Mouse (Mus musculus): ENCODE data around the gene Cacng7. TPM values are rescaled to one million over a fixed set of nuclear protein-coding genes. Genes with fewer than 3 reads are reported as not detected.

The Cacng7 gene
- polyA plus RNA-seq, 1 experiment from 2014 or later, result 2.2 TPM

DNA sequence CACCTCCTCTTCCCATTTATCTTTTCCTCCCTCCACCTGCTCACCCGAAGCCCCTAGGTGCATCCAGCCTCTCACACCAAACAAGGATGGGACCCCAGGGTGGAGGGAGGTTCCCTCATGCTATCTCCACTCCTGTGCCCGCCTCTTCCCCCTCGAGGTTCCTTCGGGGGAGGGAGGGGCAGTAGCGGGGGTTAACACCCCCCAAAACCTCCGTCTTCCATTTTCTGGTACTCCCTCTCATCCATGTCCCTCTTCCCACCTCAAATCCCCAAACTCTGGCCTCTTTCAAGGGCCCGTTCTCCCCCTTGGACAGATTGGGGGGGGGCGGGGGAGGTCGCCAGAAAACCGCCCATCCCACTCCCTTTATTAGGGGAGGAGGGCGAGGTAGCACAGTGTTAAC lies 34.8 kb downstream of the Cacng7 start:
- ATAC-seq (ENCODE audit: low FRiP score, low TSS enrichment), result 0 out of 2 replicates have a peak, but pooled peaks have one; percentile 7
- 3% methylated on average over 10 of the region's 11 CpGs for WGBS
- H3K4me3 ChIP-seq (ENCODE audit: low read length), result peak overlapping the region; percentile 14

DNA sequence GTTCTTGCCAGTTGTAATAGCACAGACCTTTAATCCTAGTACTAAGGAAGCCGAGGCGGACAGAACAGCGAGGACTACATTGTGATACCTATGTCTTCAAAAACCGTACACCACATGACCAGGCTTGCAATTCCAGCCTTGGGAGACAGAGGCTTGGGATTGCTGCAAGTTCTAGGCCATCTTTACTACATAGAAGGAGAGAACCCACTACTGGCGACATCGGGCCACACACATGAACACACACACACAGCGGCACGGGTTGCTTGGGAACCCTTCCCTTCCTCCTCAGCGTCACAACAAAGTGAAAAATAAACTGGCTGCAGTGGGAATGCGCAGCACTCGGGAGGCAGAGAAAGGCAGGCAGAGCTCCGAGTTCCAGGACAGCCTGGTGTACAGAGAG lies 35.6 kb downstream of the Cacng7 start:
- H3K4me3 ChIP-seq (ENCODE audit: low read length), result no peak overlapping the region
- peaks cover 8% of the 10 kb centered on the region; the same call in 1 of the 2 replicates for H3K27me3 ChIP-seq (ENCODE audit: control insufficient read depth, insufficient read depth, low read length)
- no peak overlapping the region for H3K27ac ChIP-seq (ENCODE audit: low read depth, low read length)
- H3K4me1 ChIP-seq (ENCODE audit: control insufficient read depth, insufficient read depth, low read length), result peaks cover 8% of the 10 kb centered on the region; the same call in 1 of the 2 replicates
- no peak overlapping the region for H3K4me2 ChIP-seq (replicated peaks; ENCODE audit: low read depth, low read length)
- no peak for ATAC-seq (ENCODE audit: low FRiP score, low TSS enrichment)
- no peak overlapping the region for H3K9ac ChIP-seq (ENCODE audit: low read depth, low read length)
- no peaks in the 10 kb centered on the region for H3K9me3 ChIP-seq (ENCODE audit: control insufficient read depth, low read length)
- no peaks in the 10 kb centered on the region for H3K36me3 ChIP-seq (ENCODE audit: control insufficient read depth, insufficient read depth, low read length)
- WGBS, result 38% methylated on average over 12 of the region's 12 CpGs

More for the DNA sequence above, 34.8 kb downstream of the Cacng7 start:
- H3K4me2 ChIP-seq (replicated peaks; ENCODE audit: low read depth, low read length), result peak overlapping the region; percentile 33; the same call in 1 of the 2 replicates
- H3K9ac ChIP-seq (ENCODE audit: low read depth, low read length), result no peak overlapping the region
- H3K27ac ChIP-seq (ENCODE audit: low read depth, low read length), result no peak overlapping the region
- no peaks in the 10 kb centered on the region for H3K36me3 ChIP-seq (ENCODE audit: control insufficient read depth, insufficient read depth, low read length)
- peaks cover 8% of the 10 kb centered on the region; the same call in 1 of the 2 replicates for H3K4me1 ChIP-seq (ENCODE audit: control insufficient read depth, insufficient read depth, low read length)
- peaks cover 8% of the 10 kb centered on the region; the same call in 1 of the 2 replicates for H3K27me3 ChIP-seq (ENCODE audit: control insufficient read depth, insufficient read depth, low read length)
- no peaks in the 10 kb centered on the region for H3K9me3 ChIP-seq (ENCODE audit: control insufficient read depth, low read length)

DNA sequence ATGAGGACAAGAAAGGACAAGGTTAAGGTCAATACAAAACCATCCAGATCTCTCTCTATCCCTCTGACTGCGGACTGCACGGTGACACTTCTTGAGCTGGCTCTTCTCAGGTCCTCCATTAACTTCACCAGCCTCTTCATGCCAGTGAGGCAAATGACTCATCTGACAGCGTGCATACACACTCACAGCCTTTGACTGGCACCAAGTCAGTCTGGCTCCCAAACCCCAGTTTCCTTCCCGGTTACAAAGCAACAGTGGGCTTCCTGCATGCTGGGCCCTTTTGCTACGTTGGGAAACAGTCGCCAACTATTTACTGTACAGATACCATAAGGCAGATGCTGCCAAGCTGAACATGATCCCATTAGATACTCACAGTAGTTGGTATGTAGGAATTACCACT lies 36.4 kb downstream of the Cacng7 start:
- Histone ChIP-seq H3K4me1 (ENCODE audit: control insufficient read depth, insufficient read depth, low read length) (peaks cover 8% of the 10 kb centered on the region; the same call in 1 of the 2 replicates), H3K9ac (ENCODE audit: low read depth, low read length) (no peak overlapping the region), H3K27me3 (ENCODE audit: control insufficient read depth, insufficient read depth, low read length) (peaks cover 8% of the 10 kb centered on the region; the same call in 1 of the 2 replicates), H3K9me3 (ENCODE audit: control insufficient read depth, low read length) (no peaks in the 10 kb centered on the region), H3K27ac (ENCODE audit: low read depth, low read length) (no peak overlapping the region), H3K36me3 (ENCODE audit: control insufficient read depth, insufficient read depth, low read length) (no peaks in the 10 kb centered on the region), H3K4me3 (ENCODE audit: low read length) (no peak overlapping the region), H3K4me2 (replicated peaks; ENCODE audit: low read depth, low read length) (no peak overlapping the region)
- no peak for ATAC-seq (ENCODE audit: low FRiP score, low TSS enrichment)
- WGBS, result 70% methylated on average over 6 of the region's 6 CpGs

DNA sequence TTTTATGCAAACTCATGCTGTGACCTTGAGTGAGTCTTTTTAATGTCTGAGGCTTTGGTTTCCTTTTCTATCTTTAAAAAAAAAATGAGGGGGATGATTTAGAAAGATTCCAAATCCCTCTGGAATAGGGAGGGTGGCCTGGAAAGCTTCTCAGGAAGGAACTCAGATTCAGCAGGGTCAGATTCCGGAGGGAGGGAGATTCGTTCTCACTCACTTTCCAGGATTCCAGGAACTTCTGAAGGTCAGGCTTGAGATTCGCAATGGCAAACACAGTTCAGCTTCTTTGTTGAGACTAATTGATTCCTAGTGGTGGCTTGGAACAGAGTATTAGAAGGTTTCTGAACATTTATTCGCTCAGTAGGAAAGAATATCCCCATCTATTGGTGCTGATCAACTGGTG lies 37.7 kb downstream of the Cacng7 start:
- no peaks in the 10 kb centered on the region for H3K36me3 ChIP-seq (ENCODE audit: control insufficient read depth, insufficient read depth, low read length)
- WGBS, result 55% methylated on average over 4 of the region's 4 CpGs
- H3K27ac ChIP-seq (ENCODE audit: low read depth, low read length), result no peak overlapping the region
- H3K4me2 ChIP-seq (replicated peaks; ENCODE audit: low read depth, low read length), result no peak overlapping the region
- peaks cover 8% of the 10 kb centered on the region; the same call in 1 of the 2 replicates for H3K27me3 ChIP-seq (ENCODE audit: control insufficient read depth, insufficient read depth, low read length)
- H3K4me3 ChIP-seq (ENCODE audit: low read length), result no peak overlapping the region
- peaks cover 8% of the 10 kb centered on the region; the same call in 1 of the 2 replicates for H3K4me1 ChIP-seq (ENCODE audit: control insufficient read depth, insufficient read depth, low read length)
- H3K9ac ChIP-seq (ENCODE audit: low read depth, low read length), result no peak overlapping the region
- H3K9me3 ChIP-seq (ENCODE audit: control insufficient read depth, low read length), result no peaks in the 10 kb centered on the region
- ATAC-seq (ENCODE audit: low FRiP score, low TSS enrichment), result no peak

DNA sequence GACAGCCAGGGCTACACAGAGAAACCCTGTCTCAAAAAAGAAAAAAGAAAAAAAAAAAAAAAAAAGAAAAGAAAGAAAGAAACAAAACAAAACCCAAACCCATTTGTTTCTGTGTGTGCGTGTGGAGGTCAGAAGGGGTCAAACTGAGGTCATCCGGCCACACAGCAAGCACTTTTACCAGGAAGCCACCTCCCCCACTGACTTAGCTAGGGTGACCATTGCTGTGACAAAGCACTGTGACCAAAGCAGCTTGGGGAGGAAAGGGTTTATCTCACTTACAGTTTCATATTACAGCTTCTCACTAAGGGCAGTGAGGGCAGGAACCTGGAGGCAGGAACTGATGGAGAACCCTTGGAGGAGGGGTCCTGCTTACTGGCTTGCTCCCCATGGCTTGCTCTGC lies 39.6 kb downstream of the Cacng7 start:
- 39% methylated on average over 2 of the region's 2 CpGs for WGBS
- H3K36me3 ChIP-seq (ENCODE audit: control insufficient read depth, insufficient read depth, low read length), result no peaks in the 10 kb centered on the region
- ATAC-seq (ENCODE audit: low FRiP score, low TSS enrichment), result no peak
- H3K4me1 ChIP-seq (ENCODE audit: control insufficient read depth, insufficient read depth, low read length), result no peaks in the 10 kb centered on the region
- no peak overlapping the region for H3K27ac ChIP-seq (ENCODE audit: low read depth, low read length)
- no peak overlapping the region for H3K4me2 ChIP-seq (replicated peaks; ENCODE audit: low read depth, low read length)
- H3K4me3 ChIP-seq (ENCODE audit: low read length), result no peak overlapping the region
- no peaks in the 10 kb centered on the region for H3K9me3 ChIP-seq (ENCODE audit: control insufficient read depth, low read length)
- H3K9ac ChIP-seq (ENCODE audit: low read depth, low read length), result no peak overlapping the region
- 0 out of 2 replicates have a peak, but pooled peaks cover 3% of the 10 kb centered on the region for H3K27me3 ChIP-seq (ENCODE audit: control insufficient read depth, insufficient read depth, low read length)

DNA sequence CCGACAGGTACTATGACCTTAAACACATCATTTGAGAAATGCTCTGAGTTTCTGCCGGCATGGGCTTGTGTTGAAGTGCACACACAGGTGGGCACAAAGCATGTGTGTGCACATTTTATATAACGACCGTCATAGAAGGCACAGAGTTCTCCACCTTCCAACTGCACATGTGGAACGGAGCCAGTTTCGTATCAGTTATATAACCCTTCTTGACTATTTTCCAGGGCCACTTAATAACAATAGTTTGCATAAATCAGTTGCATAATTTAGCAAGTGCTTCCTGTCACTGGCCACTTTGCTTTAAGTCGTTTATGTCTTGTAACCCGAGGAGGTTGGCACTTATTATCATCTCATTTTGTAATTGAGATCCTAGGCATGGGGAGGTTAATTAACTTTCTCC lies 41.0 kb downstream of the Cacng7 start:
- no peak overlapping the region for H3K9ac ChIP-seq (ENCODE audit: low read depth, low read length)
- no peak overlapping the region for H3K27ac ChIP-seq (ENCODE audit: low read depth, low read length)
- H3K27me3 ChIP-seq (ENCODE audit: control insufficient read depth, insufficient read depth, low read length), result no peaks in the 10 kb centered on the region
- no peak for ATAC-seq (ENCODE audit: low FRiP score, low TSS enrichment)
- H3K36me3 ChIP-seq (ENCODE audit: control insufficient read depth, insufficient read depth, low read length), result no peaks in the 10 kb centered on the region
- H3K4me3 ChIP-seq (ENCODE audit: low read length), result no peak overlapping the region
- no peaks in the 10 kb centered on the region for H3K9me3 ChIP-seq (ENCODE audit: control insufficient read depth, low read length)
- H3K4me2 ChIP-seq (replicated peaks; ENCODE audit: low read depth, low read length), result no peak overlapping the region
- 78% methylated on average over 8 of the region's 8 CpGs for WGBS
- no peaks in the 10 kb centered on the region for H3K4me1 ChIP-seq (ENCODE audit: control insufficient read depth, insufficient read depth, low read length)

DNA sequence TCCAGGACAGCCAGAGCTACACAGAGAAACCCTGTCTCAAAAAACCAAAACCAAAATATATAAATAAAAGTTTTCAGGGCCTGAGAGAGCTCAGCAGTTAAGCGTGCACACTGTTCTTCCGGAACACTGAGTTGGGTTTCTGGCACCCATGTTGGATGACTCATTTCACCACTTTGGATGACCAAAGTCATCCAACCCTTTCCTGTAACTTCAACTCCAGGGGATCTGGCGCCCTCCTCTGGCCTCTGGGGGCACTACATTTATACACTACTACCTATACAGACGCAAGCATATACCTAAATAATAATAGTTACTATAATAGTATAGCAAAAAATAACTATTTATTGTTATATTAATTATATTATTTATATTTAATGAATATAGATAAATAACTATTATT lies 44.1 kb downstream of the Cacng7 start:
- Histone ChIP-seq H3K4me1 (ENCODE audit: control insufficient read depth, insufficient read depth, low read length) (no peaks in the 10 kb centered on the region), H3K4me2 (replicated peaks; ENCODE audit: low read depth, low read length) (no peak overlapping the region), H3K36me3 (ENCODE audit: control insufficient read depth, insufficient read depth, low read length) (no peaks in the 10 kb centered on the region), H3K4me3 (ENCODE audit: low read length) (no peak overlapping the region), H3K9ac (ENCODE audit: low read depth, low read length) (no peak overlapping the region), H3K27ac (ENCODE audit: low read depth, low read length) (no peak overlapping the region), H3K27me3 (ENCODE audit: control insufficient read depth, insufficient read depth, low read length) (no peaks in the 10 kb centered on the region), H3K9me3 (ENCODE audit: control insufficient read depth, low read length) (no peaks in the 10 kb centered on the region)
- no peak for ATAC-seq (ENCODE audit: low FRiP score, low TSS enrichment)
- WGBS, result 50% methylated on average over 4 of the region's 4 CpGs

DNA sequence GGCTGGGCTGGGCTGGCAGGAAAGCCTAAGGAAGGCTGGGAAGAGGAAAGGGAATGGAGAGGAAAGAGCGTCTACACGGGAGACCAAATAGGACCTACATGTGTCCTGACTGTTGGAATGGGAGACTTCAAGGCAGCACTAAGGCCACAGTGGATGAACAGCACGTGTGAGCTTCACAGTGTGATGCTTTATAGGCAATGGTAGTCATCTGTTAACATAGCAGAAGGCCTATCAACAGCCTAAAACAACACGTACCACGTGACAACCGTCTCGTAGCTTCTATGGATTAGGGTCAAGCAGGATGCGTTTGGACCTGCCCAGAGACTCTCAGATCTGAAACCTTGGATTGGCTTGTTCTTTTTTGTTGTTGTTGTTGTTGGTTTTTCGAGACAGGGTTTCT lies 49.4 kb downstream of the Cacng7 start:
- no peaks in the 10 kb centered on the region for H3K4me1 ChIP-seq (ENCODE audit: control insufficient read depth, insufficient read depth, low read length)
- H3K27ac ChIP-seq (ENCODE audit: low read depth, low read length), result no peak overlapping the region
- no peaks in the 10 kb centered on the region for H3K9me3 ChIP-seq (ENCODE audit: control insufficient read depth, low read length)
- H3K36me3 ChIP-seq (ENCODE audit: control insufficient read depth, insufficient read depth, low read length), result no peaks in the 10 kb centered on the region
- no peak overlapping the region for H3K4me2 ChIP-seq (replicated peaks; ENCODE audit: low read depth, low read length)
- ATAC-seq (ENCODE audit: low FRiP score, low TSS enrichment), result no peak
- H3K27me3 ChIP-seq (ENCODE audit: control insufficient read depth, insufficient read depth, low read length), result no peaks in the 10 kb centered on the region
- WGBS, result 89% methylated on average over 9 of the region's 9 CpGs
- H3K4me3 ChIP-seq (ENCODE audit: low read length), result no peak overlapping the region
- no peak overlapping the region for H3K9ac ChIP-seq (ENCODE audit: low read depth, low read length)

DNA sequence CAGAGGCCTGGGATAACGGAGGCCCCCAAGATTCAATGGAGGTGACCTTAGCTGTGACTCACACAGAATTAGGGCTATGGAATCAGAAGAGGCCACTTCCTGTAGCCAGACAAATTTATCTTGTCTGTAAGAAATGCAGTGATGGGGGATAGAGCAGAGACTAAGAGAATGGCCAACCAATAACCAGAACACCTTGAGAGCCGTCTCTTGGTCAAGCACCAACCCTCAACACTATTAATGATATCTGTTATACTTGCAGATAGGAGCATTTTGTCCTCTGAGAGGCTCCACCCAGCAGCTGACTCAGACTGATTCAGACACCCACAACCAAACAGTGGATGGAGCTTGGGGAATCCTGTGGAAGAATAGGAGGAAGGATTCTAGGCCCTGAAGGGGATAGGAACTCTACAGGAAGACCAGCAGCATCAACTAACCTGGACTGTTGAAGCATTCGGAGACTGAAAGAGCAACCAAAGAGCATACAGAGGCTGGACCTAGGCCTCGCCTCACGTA lies 52.1 kb downstream of the Cacng7 start:
- Histone ChIP-seq H3K27ac (ENCODE audit: low read depth, low read length) (no peak overlapping the region), H3K4me1 (ENCODE audit: control insufficient read depth, insufficient read depth, low read length) (0 out of 2 replicates have a peak, but pooled peaks cover 2% of the 10 kb centered on the region), H3K9me3 (ENCODE audit: control insufficient read depth, low read length) (no peaks in the 10 kb centered on the region), H3K36me3 (ENCODE audit: control insufficient read depth, insufficient read depth, low read length) (no peaks in the 10 kb centered on the region), H3K4me2 (replicated peaks; ENCODE audit: low read depth, low read length) (no peak overlapping the region), H3K27me3 (ENCODE audit: control insufficient read depth, insufficient read depth, low read length) (no peaks in the 10 kb centered on the region), H3K4me3 (ENCODE audit: low read length) (no peak overlapping the region), H3K9ac (ENCODE audit: low read depth, low read length) (no peak overlapping the region)
- WGBS, result 92% methylated on average over 5 of the region's 5 CpGs
- no peak for ATAC-seq (ENCODE audit: low FRiP score, low TSS enrichment)
